Mouse (Mus musculus): ENCODE data around the gene Trim13. TPM values are rescaled to one million over a fixed set of nuclear protein-coding genes. Genes with fewer than 3 reads are reported as not detected.

The Trim13 gene
- polyA plus RNA-seq (2012; rRNA removed): 2.1 and 2.6 TPM in 2 replicates

DNA sequence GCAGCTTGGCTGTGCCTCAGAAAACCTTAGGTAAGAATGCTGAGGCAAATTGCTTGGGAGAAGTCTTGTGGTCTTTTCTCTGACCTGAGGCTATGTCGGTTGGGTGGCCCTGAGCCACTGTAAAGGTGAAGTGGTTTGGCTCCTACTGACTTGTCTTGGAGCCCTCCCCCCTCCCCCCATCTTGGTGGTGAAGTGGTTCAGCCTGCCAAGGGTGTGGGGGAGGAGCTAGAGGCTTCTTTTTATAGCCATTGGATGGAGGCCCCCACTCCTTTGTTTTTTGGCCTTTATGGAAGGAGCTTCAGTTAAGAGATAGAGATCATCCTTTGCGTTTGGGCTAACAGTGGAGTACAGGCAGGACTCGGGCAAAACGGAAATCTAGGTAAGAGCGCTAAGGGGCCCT is at the start of gene Trim13:
Trim13 (plus strand) TSS at position 280 of the 400 bp plus-strand sequence.

DNA sequence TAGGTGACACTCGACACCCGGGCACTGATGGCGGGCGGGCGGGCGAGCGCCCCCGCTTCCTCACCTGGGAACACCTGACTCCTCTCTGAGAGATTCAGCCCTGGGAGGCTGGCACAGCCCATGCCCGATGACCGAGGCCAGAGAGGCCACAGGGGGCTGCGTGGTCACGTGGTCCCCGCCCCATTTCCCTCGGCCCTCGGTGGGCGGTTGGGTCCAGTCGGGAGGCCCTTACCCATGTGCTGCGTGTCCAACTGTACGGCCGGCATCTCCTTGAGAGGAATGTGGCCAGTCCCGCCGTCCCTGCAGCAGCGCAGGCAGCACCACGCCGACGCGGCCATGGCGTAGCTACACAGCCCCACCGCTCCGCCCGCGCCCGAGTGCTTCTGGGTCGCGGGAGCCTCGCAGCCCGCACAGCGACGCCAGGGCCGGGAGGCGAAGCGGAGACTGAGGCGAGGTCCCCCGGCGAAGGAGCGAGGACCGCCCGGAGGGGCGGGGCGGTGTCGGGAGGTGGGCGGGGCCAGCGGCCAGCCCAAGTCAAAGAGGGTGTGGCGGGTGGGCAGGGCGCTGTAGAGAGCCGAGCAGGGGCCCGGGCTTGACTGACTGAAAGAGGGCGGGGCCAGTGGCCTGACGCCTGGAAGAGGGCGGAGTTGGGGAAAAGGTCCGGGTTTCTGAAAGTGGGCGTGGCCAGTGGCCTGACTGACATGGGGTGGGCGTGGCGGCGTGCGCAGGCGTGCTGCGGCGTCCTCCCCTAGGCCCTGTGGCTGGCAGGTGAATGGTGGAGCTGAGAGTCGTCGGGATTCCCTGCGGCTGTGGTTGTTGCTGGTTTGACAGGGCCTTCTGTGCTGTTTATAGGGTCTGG is 41.5 kb upstream of the Trim13 start, which contains the start of gene Spryd7:
Spryd7 (minus strand) TSS at position 598 of the 859 bp plus-strand sequence.

DNA sequence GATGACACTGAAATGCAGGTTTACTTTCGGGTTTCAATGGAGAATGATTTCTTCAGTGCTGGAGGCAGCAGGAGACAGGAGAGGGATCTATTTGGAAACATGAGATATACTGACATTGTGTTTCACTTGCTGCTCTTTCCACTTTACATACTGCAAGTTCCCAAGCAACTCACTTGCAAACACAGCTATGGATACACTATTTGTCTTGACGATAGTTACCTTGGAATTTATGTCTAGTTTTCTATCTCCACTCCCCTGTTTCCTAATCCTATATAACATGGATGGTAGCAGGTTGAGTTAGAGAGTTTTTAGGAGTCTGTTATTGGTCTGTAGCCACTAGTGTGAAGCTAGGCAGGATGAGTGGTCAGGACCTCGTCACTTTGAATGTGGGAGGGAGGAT is 9.1 kb downstream of the Trim13 start, which contains the start of gene Kcnrg:
Kcnrg (plus strand) TSS at position 301 of the 400 bp plus-strand sequence.

Other genes starting within 250 kb of the Trim13 start
- gene Ebpl, start 237.8 kb upstream of the Trim13 start, polyA plus RNA-seq (2012; rRNA removed): 2.3 and 2.7 TPM in 2 replicates
- gene Kpna3, start 158.4 kb upstream of the Trim13 start, polyA plus RNA-seq (2012; rRNA removed): 3.7 and 5.4 TPM in 2 replicates
- gene Spryd7, start 41.4 kb upstream of the Trim13 start, polyA plus RNA-seq (2012; rRNA removed): 14.1 and 32.4 TPM in 2 replicates
- 1.4 and 1.8 TPM in 2 replicates for gene Kcnrg, start 9.2 kb downstream of the Trim13 start, polyA plus RNA-seq (2012; rRNA removed)

Data from ovary, adult 2 months (tissue).